ENCODE assay signal across 9 mouse cellular contexts in the genomic region with DNA sequence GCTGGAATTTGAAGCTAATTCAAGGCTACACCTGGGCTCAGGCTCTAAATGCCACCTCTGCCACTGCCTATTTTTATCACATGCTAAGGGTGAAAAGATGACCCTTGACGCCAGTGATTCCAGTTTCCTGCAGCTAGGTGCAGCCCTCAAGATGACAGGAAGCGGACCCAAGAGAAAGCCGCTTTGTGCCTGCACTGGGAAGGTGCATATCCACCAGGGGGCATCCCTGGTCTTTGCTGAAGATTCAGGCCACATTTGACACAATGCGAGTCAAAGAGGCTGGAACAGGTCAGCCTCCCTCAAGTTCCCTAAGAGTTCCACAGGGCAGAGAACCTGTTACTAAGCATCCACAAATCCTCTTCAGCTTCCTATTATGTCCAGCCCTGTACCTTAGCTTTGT. TPM values are rescaled to one million over a fixed set of nuclear protein-coding genes. Genes with fewer than 3 reads are reported as not detected.
DNase-seq lines count a peak whose midpoint lies in the region; ATAC-seq and TF ChIP-seq lines count a peak whose summit lies in the region.
"Had no signal": no experiment of that assay in that cellular context is flagged by ENCODE, and none has a peak within 500 bp of the region (broad histone marks: within the 10 kb centered on the region; RNA-seq: fewer than 3 reads in every experiment).

No protein-coding gene starts in this region.

- WGBS in liver, embryonic 14.5 days (ENCODE audit: insufficient replicate concordance), result 19% methylated on average over 4 of the region's 4 CpGs

- H3K4me2 ChIP-seq in liver, embryonic 14.5 days (ENCODE audit: low read depth), result no peak overlapping the region
- H3K4me2 ChIP-seq: neural tube, embryonic 13.5 days had no signal

- DNase-seq in CD4-positive, CD25-positive, alpha-beta regulatory T cell, adult 2 months (ENCODE audit: low read depth, low spot score), result peak; percentile 90
- DNase-seq in ZHBTc4 (ENCODE audit: low read depth, low spot score), result peak; percentile 91
- DNase-seq in kidney, postnatal 14 days, result peak; percentile 86
- DNase-seq in liver, embryonic 14.5 days (ENCODE audit: low read depth in 3 of 3, low spot score in 3 of 3), result peak in 1 of 3 experiments; percentile 38
- peak; percentile 87 for DNase-seq in retina, embryonic 14.5 days (ENCODE audit: low spot score)
- DNase-seq in thymus, postnatal 4 days, result peak; percentile 93

- H3K27ac ChIP-seq in liver, embryonic 14.5 days, result no peak overlapping the region
- H3K27ac ChIP-seq: neural tube, embryonic 13.5 days had no signal

- H3K9me3 ChIP-seq in liver, embryonic 14.5 days (ENCODE audit: control insufficient read depth, low read length), result no peaks in the 10 kb centered on the region
- H3K9me3 ChIP-seq: neural tube, embryonic 13.5 days had no signal

- H3K4me3 ChIP-seq in liver, embryonic 14.5 days (ENCODE audit: insufficient read depth in 1 of 2, low read depth in 2 of 2, low read length in 2 of 2), result no peak overlapping the region
- H3K4me3 ChIP-seq: neural tube, embryonic 13.5 days had no signal

- H3K9ac ChIP-seq in liver, embryonic 14.5 days (replicated peaks), result no peak overlapping the region
- H3K9ac ChIP-seq: neural tube, embryonic 13.5 days had no signal

- H3K36me3 ChIP-seq in liver, embryonic 14.5 days (replicated peaks; ENCODE audit: control insufficient read depth, insufficient read depth, low read depth), result no peaks in the 10 kb centered on the region
- H3K36me3 ChIP-seq: neural tube, embryonic 13.5 days had no signal

- TF ChIP-seq CTCF in liver, embryonic 14.5 days (IDR thresholded peaks at IDR 0.05; ENCODE audit: low read depth), result peak; percentile 91

- ATAC-seq in common myeloid progenitor, adult 5-6 weeks (replicated peaks; ENCODE audit: low read depth, poor library complexity, severe bottlenecking), result peak; percentile 75
- peak; percentile 80 for ATAC-seq in granulocyte monocyte progenitor cell, adult 5-6 weeks (replicated peaks; ENCODE audit: poor library complexity, severe bottlenecking)
- 0 out of 2 replicates have a peak, but pooled peaks have one; percentile 26 for ATAC-seq in liver, embryonic 14.5 days (ENCODE audit: insufficient read depth)

- TF ChIP-seq EP300 in liver, embryonic 14.5 days (IDR thresholded peaks at IDR 0.05; ENCODE audit: low read depth), result no peak

- no peaks in the 10 kb centered on the region for H3K27me3 ChIP-seq in liver, embryonic 14.5 days (ENCODE audit: control insufficient read depth, insufficient read depth, low read length)
- H3K27me3 ChIP-seq: neural tube, embryonic 13.5 days had no signal

- H3K4me1 ChIP-seq in liver, embryonic 14.5 days (replicated peaks; ENCODE audit: control insufficient read depth in 2 of 2, insufficient read depth in 2 of 2, low read length in 1 of 2), result peaks cover 13 to 17% of the 10 kb centered on the region in 2 experiments
- H3K4me1 ChIP-seq: neural tube, embryonic 13.5 days had no signal

RNA-seq across cellular contexts. Expression of a gene that starts 21.3 kb away (rescaled TPM):
- 60.6 and 72.8 TPM in 2 replicates for total RNA-seq in common myeloid progenitor, adult 5-6 weeks (2017)
- total RNA-seq in granulocyte monocyte progenitor cell, adult 5-6 weeks (2014; fragmentation: Nextera tagmentation), result 42.8 and 63.5 TPM in 2 replicates
- 54.8 and 58.7 TPM in 2 replicates for total RNA-seq in granulocyte monocyte progenitor cell, adult 5-6 weeks (2017)
- polyA plus RNA-seq in liver, embryonic 14.5 days (2012; rRNA removed), result 8.1 and 10.0 TPM in 2 replicates
- polyA plus RNA-seq in liver, embryonic 14.5 days (2014; fragmentation: Nextera tagmentation; extraction: Ambion mirVana), result 11.7 and 12.3 TPM in 2 replicates

RNA-seq across cellular contexts. Expression of a gene that starts 46.6 kb away (rescaled TPM):
- total RNA-seq in common myeloid progenitor, adult 5-6 weeks (2017), result 10.6 and 13.0 TPM in 2 replicates
- 40.9 and 43.8 TPM in 2 replicates for total RNA-seq in granulocyte monocyte progenitor cell, adult 5-6 weeks (2014; fragmentation: Nextera tagmentation)
- 15.6 and 22.4 TPM in 2 replicates for total RNA-seq in granulocyte monocyte progenitor cell, adult 5-6 weeks (2017)
- 7.4 and 9.2 TPM in 2 replicates for polyA plus RNA-seq in liver, embryonic 14.5 days (2012; rRNA removed)
- 6.3 and 8.1 TPM in 2 replicates for polyA plus RNA-seq in liver, embryonic 14.5 days (2014; fragmentation: Nextera tagmentation; extraction: Ambion mirVana)

Comparison
In these comparisons a context has a peak if more than half of its experiments do, and no peak if none do; other contexts are left out.
1. ATAC-seq: peak in every context shown above with its lines; median percentile 80 in granulocyte monocyte progenitor cell, adult 5-6 weeks; 75 in common myeloid progenitor, adult 5-6 weeks; 26 in liver, embryonic 14.5 days.